Mouse (Mus musculus) heart, adult 10 weeks (tissue): ENCODE data around the gene Pip5k1a. TPM values are rescaled to one million over a fixed set of nuclear protein-coding genes. Genes with fewer than 3 reads are reported as not detected.

Source experiments
- polyA plus RNA-seq: library from polyadenylated mRNA; stranded (reverse); fragments of 350-450 nt; fragmentation: Illumina TruSeq; extraction: RNeasy Lipid Tissue Mini Kit (QIAGEN cat#74804); gene quantifications from one replicate; pipeline ENCODE4 v1.2.3, GENCODE M21; 2014; ENCODE audit warnings: low read depth, low replicate concordance

The Pip5k1a gene
- 15.0 TPM for polyA plus RNA-seq

DNA sequence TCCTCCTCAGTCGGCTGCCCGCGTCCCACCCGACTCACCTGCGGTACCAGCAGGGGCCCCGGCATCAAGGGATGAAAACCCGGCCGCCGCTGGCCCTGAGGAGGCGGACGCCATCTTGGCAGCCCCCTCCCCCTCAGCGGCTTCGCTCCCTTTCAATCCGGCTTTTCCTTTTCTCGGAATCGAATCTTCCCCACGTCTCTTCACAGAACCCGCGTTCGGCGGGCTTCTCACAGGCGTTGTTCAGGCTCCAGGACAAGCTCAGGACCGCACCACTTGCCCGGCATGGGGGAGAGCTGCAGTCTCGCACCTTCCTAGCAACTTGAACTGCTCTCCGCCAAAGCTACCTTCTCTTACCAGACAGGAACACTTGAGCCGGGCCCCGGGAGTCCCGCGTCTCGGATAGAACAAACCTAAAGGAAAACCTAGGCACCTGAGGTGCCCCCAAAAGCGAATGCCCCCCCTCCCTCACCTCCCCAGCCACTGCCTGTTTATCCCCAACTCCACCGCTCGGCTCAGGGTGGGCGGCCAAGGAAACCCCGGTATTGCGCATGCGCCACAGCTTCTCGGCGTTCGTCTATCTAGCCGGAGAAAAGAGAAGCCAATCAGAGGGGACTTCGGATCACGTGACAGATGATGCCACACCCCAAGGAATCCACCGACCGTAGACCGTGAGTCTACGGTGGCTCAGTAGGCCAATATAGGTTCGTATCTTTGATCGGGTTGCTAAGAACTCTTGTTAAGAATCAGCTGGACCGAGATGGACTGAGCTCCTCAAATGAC lies at the start of gene Pip5k1a:
Pip5k1a (minus strand) TSS at position 593 of the 780 bp plus-strand sequence.

DNA sequence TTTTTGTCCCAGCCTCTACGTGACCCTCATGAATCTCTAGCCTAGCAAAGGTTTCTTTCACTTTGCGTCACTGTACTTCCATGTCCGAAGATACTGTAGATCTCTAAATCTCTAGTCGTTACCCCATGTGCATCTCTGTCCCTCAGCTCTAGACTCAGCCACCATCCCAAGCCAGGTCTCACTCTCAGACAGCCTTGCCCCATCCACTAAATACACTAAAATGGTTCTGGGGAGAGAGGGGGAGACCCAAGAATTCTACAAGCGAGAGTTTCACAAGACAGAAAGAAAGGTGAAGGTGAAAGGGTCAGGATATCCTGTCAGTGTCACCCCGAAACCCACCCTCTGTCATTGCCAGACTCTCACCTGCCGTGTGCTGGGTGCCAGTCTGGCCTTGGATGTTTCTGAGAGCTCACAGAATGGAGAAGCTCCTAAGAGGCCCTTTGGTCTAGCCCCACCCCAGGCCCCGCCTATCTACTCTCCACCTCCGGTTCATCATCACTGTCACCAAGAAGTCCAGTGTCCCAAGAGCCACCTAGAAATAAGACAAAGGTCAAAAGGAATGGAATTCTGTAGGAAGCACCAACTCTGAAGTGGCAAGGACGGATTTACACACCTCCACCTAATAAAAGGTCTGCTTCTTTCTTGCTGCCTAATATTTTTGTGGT lies 35.4 kb upstream of the Pip5k1a start, which contains the start of gene Tnfaip8l2:
Tnfaip8l2 (minus strand) TSS at position 409 of the 665 bp plus-strand sequence.

DNA sequence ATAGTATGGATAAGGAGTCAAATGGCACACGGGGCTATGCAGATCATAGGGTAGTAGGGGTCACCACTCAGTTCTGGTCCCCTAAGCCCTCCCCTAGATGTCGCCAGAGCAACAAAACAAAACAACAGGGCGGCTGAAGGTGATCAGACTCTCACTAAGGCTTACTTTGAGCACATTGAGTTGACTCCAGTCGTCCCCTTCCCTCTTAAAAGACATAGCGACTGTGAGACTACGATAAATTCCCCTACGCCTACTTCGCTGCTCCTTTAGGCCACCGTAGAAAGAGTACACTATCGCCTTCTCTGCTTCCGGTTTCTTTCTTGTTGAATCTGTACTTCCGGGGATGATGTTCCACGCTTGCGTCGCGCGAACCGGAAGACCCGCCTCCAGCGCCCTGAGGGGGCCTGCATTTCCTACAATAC lies 27.0 kb upstream of the Pip5k1a start, which contains the start of the genes Scnm1 and Lysmd1:
Scnm1 (minus strand) TSS at position 332 of the 422 bp plus-strand sequence.
Lysmd1 (plus strand) TSS at position 409 of the 422 bp plus-strand sequence.

DNA sequence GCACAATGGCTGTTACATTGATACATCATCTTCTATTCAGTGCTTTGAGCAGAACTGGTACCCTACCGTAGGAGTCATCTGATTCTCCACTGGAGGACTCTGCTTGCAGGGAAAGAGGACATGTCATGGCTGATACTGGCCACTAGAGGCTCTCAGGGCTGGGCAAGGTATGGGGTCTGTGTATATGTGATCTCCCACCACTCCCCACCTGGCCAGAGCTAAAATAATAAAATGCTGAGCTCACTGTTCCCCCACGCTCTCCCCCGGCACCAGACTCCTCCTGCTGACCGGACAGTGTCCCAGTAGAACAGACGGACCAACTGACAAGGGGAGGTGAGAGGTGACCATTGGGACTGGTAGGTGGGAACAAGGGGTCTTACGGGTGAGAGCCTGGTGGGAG lies 17.5 kb upstream of the Pip5k1a start, which contains the start of gene Tmod4:
Tmod4 (plus strand) TSS at position 231 of the 400 bp plus-strand sequence.

DNA sequence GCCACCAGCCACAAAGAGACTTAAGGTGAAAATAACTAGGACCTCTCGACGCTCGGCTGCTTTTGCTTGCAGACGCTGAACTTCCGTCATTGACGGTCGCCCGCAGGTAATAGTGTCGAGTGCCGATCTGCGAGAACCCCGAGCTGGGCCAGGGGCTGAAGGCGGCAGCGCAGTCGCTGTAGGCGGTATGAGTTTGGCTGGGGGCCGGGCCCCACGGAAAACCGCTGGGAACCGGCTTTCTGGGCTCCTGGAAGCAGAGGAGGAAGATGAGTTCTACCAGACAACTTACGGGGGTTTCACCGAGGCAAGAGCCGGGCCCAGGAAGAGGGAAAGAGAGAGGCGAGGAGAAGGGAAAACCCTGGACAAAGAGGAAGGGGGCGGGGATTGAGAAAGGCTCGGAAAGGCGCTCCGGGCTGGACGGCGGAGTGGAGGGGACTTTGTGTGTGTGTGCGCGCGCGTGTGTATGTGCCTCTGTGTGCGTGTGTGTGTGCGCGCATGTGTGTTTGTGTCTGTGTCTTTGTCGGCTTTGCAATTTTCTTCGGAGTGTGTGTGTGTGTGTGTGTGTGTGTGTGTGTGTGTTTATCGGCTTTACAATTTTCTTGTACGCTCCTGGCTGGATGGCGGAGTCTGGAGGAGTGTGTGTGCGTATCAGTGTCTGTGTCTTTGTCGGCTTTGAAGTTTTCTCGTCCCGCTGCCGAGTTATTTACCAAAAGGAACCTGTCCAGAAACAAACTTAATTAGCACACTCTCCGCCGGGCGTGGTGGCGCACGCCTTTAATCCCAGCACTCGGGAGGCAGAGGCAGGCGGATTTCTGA lies 4.4 kb upstream of the Pip5k1a start, which contains the start of gene Vps72:
Vps72 (plus strand) TSS at position 112 of the 816 bp plus-strand sequence.

DNA sequence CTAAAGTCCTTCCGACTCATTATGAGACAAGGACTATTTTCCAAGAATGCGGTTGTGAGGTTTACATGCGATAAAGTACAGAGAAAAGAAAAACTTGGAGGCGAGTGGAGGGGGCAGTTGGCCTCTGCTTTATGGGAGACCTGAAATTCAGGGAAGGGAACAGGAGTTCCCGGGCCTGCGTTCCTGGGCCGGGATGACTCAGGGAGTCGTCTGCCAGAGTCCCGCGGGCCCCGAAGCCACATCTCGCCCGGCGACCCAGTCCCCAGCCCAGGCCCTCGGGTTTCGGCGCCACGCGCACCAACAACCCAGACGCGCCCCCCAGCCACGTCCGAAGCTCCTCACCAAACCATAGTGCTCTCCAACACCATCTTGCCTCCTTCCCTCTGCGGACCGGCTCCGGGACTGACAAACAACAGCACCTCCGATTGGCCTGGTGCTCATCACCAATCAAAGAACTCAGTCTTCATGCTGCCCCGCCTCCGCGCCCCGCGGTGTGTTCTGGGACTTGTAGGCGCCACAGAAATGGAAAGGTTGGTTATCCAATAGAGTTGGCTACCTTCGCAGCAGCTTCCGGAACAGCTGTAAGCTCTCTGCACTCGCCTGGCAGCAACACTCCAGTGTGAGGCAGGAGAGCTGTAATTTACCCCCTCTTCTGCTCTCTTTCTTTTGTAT lies 64.4 kb downstream of the Pip5k1a start, which contains the start of gene Psmd4:
Psmd4 (minus strand) TSS at position 449 of the 672 bp plus-strand sequence.

DNA sequence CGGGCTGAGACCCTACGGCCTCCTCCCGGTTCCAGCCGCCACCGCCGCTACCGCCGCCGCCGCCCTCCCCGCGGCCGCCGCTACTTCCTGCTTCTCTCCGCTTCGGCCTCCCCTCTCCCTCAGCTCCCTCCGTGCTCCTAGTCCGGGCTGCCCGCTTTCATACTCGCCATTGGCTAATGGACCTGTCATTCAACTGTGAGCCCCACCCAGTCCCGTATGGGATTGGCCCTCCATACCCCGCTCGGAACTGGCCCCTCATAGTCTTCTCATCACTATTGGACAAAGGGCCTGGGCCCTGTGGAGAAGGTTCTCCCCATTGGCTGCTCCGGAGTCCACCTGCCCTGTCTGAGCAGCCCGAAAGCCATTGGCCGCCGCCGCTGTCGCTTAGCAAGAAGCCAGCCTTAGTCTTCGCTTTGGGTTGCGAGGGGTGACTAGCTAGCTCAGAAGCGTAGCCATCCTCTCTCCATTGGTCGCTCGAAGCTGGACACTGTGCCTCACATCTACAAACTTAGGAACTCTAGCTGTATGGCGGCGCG lies 91.3 kb downstream of the Pip5k1a start, which contains the start of gene Zfp687:
Zfp687 (minus strand) TSS at position 112 of the 536 bp plus-strand sequence.

Other genes with a start within 250 kb of the Pip5k1a start
- 214 TPM for gene Psmb4, start 220.0 kb downstream of the Pip5k1a start, polyA plus RNA-seq
- gene Selenbp1, start 173.9 kb downstream of the Pip5k1a start, polyA plus RNA-seq, result 210 TPM
- gene Rfx5, start 152.9 kb downstream of the Pip5k1a start, polyA plus RNA-seq, result 4.9 TPM
- gene Pi4kb, start 132.2 kb downstream of the Pip5k1a start, polyA plus RNA-seq, result 25.4 TPM
- gene Zfp687, start 91.5 kb downstream of the Pip5k1a start, polyA plus RNA-seq, result 9.7 TPM
- 157 TPM for gene Psmd4, start 64.3 kb downstream of the Pip5k1a start, polyA plus RNA-seq
- 37.4 TPM for gene Vps72, start 4.1 kb upstream of the Pip5k1a start, polyA plus RNA-seq
- 31.7 TPM for gene Tmod4, start 17.5 kb upstream of the Pip5k1a start, polyA plus RNA-seq
- gene Scnm1, start 27.1 kb upstream of the Pip5k1a start, polyA plus RNA-seq, result 55.1 TPM
- gene Lysmd1, start 27.2 kb upstream of the Pip5k1a start, polyA plus RNA-seq, result 8.4 TPM
- 2.9 TPM for gene Tnfaip8l2, start 35.4 kb upstream of the Pip5k1a start, polyA plus RNA-seq
- 9.7 TPM for gene Sema6c, start 53.5 kb upstream of the Pip5k1a start, polyA plus RNA-seq
- gene Gabpb2, start 111.0 kb upstream of the Pip5k1a start, polyA plus RNA-seq, result 15.5 TPM
- 18.5 TPM for gene Cdc42se1, start 121.8 kb upstream of the Pip5k1a start, polyA plus RNA-seq
- gene Mllt11, start 125.2 kb upstream of the Pip5k1a start, polyA plus RNA-seq, result 10.0 TPM
- not detected for gene Gm128, start 134.7 kb upstream of the Pip5k1a start, polyA plus RNA-seq
- not detected for gene Bnipl, start 144.3 kb upstream of the Pip5k1a start, polyA plus RNA-seq
- 24.4 TPM for gene Mindy1, start 174.4 kb upstream of the Pip5k1a start, polyA plus RNA-seq
- gene Prune1, start 175.1 kb upstream of the Pip5k1a start, polyA plus RNA-seq, result 27.0 TPM
- 2.1 TPM for gene Anxa9, start 200.2 kb upstream of the Pip5k1a start, polyA plus RNA-seq
- 54.0 TPM for gene Cers2, start 207.9 kb upstream of the Pip5k1a start, polyA plus RNA-seq